Mouse (Mus musculus) MEL (cell line): ENCODE data around the gene Cdc42ep4. TPM values are rescaled to one million over a fixed set of nuclear protein-coding genes. Genes with fewer than 3 reads are reported as not detected.

Source experiments
- DNase-seq: peaks from one replicate; pipeline ENCODE4 v3.0.0; 2011; ENCODE audit warnings: low read depth, low spot score
- H3K27ac ChIP-seq: 2 replicates; pipeline ENCODE4 v1.5.1; 2012; ENCODE audit warnings: low read depth, mild to moderate bottlenecking, control low read depth, low read length, moderate library complexity; ENCODE audit not compliant: control insufficient read depth
- H3K27me3 ChIP-seq, 2 experiments: fragments of 150-350 bp in 1 of 2; sonication (generic) in 1 of 2; 2 replicates each; pipeline ENCODE4 v1.6.1; 2012; ENCODE audit warnings: low read length in 2 of 2, mild to moderate bottlenecking in 2 of 2, improper control_type of control experiment in 1 of 2, moderate library complexity in 1 of 2; ENCODE audit not compliant: insufficient read depth in 2 of 2, control insufficient read depth in 1 of 2
- H3K36me3 ChIP-seq, 2 experiments: 2 replicates each; pipeline ENCODE4 v1.6.1; 2012 to 2014; ENCODE audit warnings: low read length in 2 of 2, improper control_type of control experiment in 1 of 2, inconsistent platforms in 1 of 2, mild to moderate bottlenecking in 1 of 2; ENCODE audit not compliant: insufficient read depth in 2 of 2, control insufficient read depth in 1 of 2
- H3K4me1 ChIP-seq, 2 experiments: fragments of 150-350 bp in 1 of 2; sonication (generic) in 1 of 2; 2 replicates each; pipeline ENCODE4 v1.6.1; 2012; ENCODE audit warnings: low read length in 2 of 2, improper control_type of control experiment in 1 of 2, mild to moderate bottlenecking in 1 of 2; ENCODE audit not compliant: insufficient read depth in 2 of 2, control insufficient read depth in 1 of 2
- H3K4me3 ChIP-seq, 2 experiments: fragments of 150-350 bp in 1 of 2; sonication (generic) in 1 of 2; 2 replicates each; pipeline ENCODE4 v1.5.1; 2012; ENCODE audit warnings: low read depth in 2 of 2, low read length in 2 of 2, mild to moderate bottlenecking in 2 of 2, moderate library complexity in 2 of 2, control low read depth in 1 of 2, improper control_type of control experiment in 1 of 2; ENCODE audit not compliant: control insufficient read depth in 1 of 2, insufficient read depth in 1 of 2
- H3K79me2 ChIP-seq: 2 replicates; pipeline ENCODE4 v1.6.1; 2012; ENCODE audit warnings: mild to moderate bottlenecking, low read length, moderate library complexity; ENCODE audit not compliant: control insufficient read depth, poor library complexity, insufficient read depth
- H3K9ac ChIP-seq: 2 replicates; pipeline ENCODE4 v1.6.1; 2012; ENCODE audit warnings: low read depth, mild to moderate bottlenecking, control low read depth, low read length, moderate library complexity; ENCODE audit not compliant: control insufficient read depth, poor library complexity, severe bottlenecking
- H3K9me3 ChIP-seq: fragments of 150-350 bp; sonication (generic); replicated peaks from 2 replicates; pipeline ENCODE4 v1.6.1; 2012; ENCODE audit warnings: mild to moderate bottlenecking, low read length, improper control_type of control experiment, moderate library complexity; ENCODE audit not compliant: insufficient read depth
- BHLHE40 ChIP-seq: IDR thresholded peaks from 2 replicates; pipeline ENCODE4 v1.6.1; 2012; ENCODE audit warnings: low read depth, mild to moderate bottlenecking, inconsistent platforms, low read length, improper control_type of control experiment, borderline replicate concordance
- CHD1 ChIP-seq: IDR thresholded peaks from 2 replicates; pipeline ENCODE4 v1.6.1; 2012; ENCODE audit warnings: low read depth, mild to moderate bottlenecking, inconsistent platforms, low read length, improper control_type of control experiment
- CHD2 ChIP-seq: IDR thresholded peaks from 2 replicates; pipeline ENCODE4 v1.6.1; 2011; ENCODE audit warnings: low read length, improper control_type of control experiment
- E2F4 ChIP-seq: IDR thresholded peaks from 2 replicates; pipeline ENCODE4 v1.6.1; 2011; ENCODE audit warnings: low read depth, low read length, improper control_type of control experiment, borderline replicate concordance
- ELF1 ChIP-seq: IDR thresholded peaks from 2 replicates; pipeline ENCODE4 v1.6.1; 2014; ENCODE audit warnings: low read depth, mild to moderate bottlenecking, inconsistent platforms, low read length, improper control_type of control experiment, moderate library complexity
- HCFC1 ChIP-seq: IDR thresholded peaks from 2 replicates; pipeline ENCODE4 v1.6.1; 2012; ENCODE audit warnings: low read depth, mild to moderate bottlenecking, inconsistent platforms, low read length, improper control_type of control experiment, moderate library complexity
- MAFK ChIP-seq: IDR thresholded peaks from 2 replicates; pipeline ENCODE4 v1.6.1; 2011; ENCODE audit warnings: low read depth, mild to moderate bottlenecking, low read length, improper control_type of control experiment, borderline replicate concordance
- MAX ChIP-seq: IDR thresholded peaks from 2 replicates; pipeline ENCODE4 v1.6.1; 2011; ENCODE audit warnings: low read length, improper control_type of control experiment
- MAZ ChIP-seq: IDR thresholded peaks from 2 replicates; pipeline ENCODE4 v1.6.1; 2012; ENCODE audit warnings: low read depth, mild to moderate bottlenecking, inconsistent platforms, low read length, improper control_type of control experiment
- MEF2A ChIP-seq: IDR thresholded peaks from 2 replicates; pipeline ENCODE4 v1.6.1; 2014; ENCODE audit warnings: low read depth, mild to moderate bottlenecking, inconsistent platforms, low read length, improper control_type of control experiment; ENCODE audit not compliant: poor library complexity, insufficient replicate concordance, severe bottlenecking; ENCODE audit errors: extremely low read depth
- MYB ChIP-seq: IDR thresholded peaks from 2 replicates; pipeline ENCODE4 v1.6.1; 2011; ENCODE audit warnings: mild to moderate bottlenecking, low read depth, low read length, improper control_type of control experiment
- NELFE ChIP-seq: IDR thresholded peaks from 2 replicates; pipeline ENCODE4 v1.6.1; 2011; ENCODE audit warnings: low read depth, low read length, improper control_type of control experiment
- NRF1 ChIP-seq: IDR thresholded peaks from 2 replicates; pipeline ENCODE4 v1.6.1; 2014; ENCODE audit warnings: low read depth, mild to moderate bottlenecking, inconsistent platforms, low read length, improper control_type of control experiment, moderate library complexity; ENCODE audit not compliant: poor library complexity, insufficient read depth, severe bottlenecking
- POLR2A ChIP-seq, 2 experiments: IDR thresholded peaks; 2 replicates each; pipeline ENCODE4 v1.6.1; 2011 to 2012; ENCODE audit warnings: low read length in 2 of 2, mild to moderate bottlenecking in 2 of 2, control low read depth in 1 of 2, improper control_type of control experiment in 1 of 2, low read depth in 1 of 2, moderate library complexity in 1 of 2; ENCODE audit not compliant: control insufficient read depth in 1 of 2, insufficient read depth in 1 of 2, poor library complexity in 1 of 2
- SMC3 ChIP-seq: IDR thresholded peaks from 2 replicates; pipeline ENCODE4 v1.6.1; 2011; ENCODE audit warnings: low read depth, low read length, improper control_type of control experiment
- TAL1 ChIP-seq: IDR thresholded peaks from 2 replicates; pipeline ENCODE4 v1.6.1; 2012; ENCODE audit warnings: mild to moderate bottlenecking, inconsistent platforms, low read length, moderate library complexity, mixed read lengths
- TBP ChIP-seq: IDR thresholded peaks from 2 replicates; pipeline ENCODE4 v1.8.0; 2011; ENCODE audit warnings: low read depth, low read length, improper control_type of control experiment
- USF2 ChIP-seq, 2 experiments: IDR thresholded peaks; 2 replicates each; pipeline ENCODE4 v1.6.1; 2011 to 2012; ENCODE audit warnings: improper control_type of control experiment in 2 of 2, low read length in 2 of 2, borderline replicate concordance in 1 of 2, inconsistent platforms in 1 of 2, low read depth in 1 of 2, mild to moderate bottlenecking in 1 of 2; ENCODE audit not compliant: insufficient read depth in 1 of 2
- ZC3H11A ChIP-seq: IDR thresholded peaks from 2 replicates; pipeline ENCODE4 v1.6.1; 2012; ENCODE audit warnings: low read depth, mild to moderate bottlenecking, inconsistent platforms, low read length, improper control_type of control experiment
- ZKSCAN1 ChIP-seq: IDR thresholded peaks from 2 replicates; pipeline ENCODE4 v1.6.1; 2012; ENCODE audit warnings: low read depth, mild to moderate bottlenecking, inconsistent platforms, low read length, improper control_type of control experiment, moderate library complexity
- ZMIZ1 ChIP-seq: IDR thresholded peaks from 2 replicates; pipeline ENCODE4 v1.6.1; 2012; ENCODE audit warnings: low read depth, mild to moderate bottlenecking, inconsistent platforms, low read length, improper control_type of control experiment, moderate library complexity
- ZNF384 ChIP-seq: IDR thresholded peaks from 2 replicates; pipeline ENCODE4 v1.6.1; 2012; ENCODE audit warnings: low read depth, mild to moderate bottlenecking, inconsistent platforms, low read length, improper control_type of control experiment
- polyA plus RNA-seq, 2 experiments: library from polyadenylated mRNA; stranded (reverse) in 1 of 2; unstranded in 1 of 2; fragments of >175 nt in 1 of 2; fragments of >200 nt in 1 of 2; gene quantifications; 2 replicates each; pipeline versions ENCODE4 v1.2.1 to v1.2.4; 2012; ENCODE audit warnings: low replicate concordance in 2 of 2, low read depth in 1 of 2; ENCODE audit not compliant: insufficient read length in 2 of 2, insufficient read depth in 1 of 2, missing spikeins in 1 of 2
- total RNA-seq: library from RNA; depleted of rRNA; stranded (reverse); fragments of 300-350 nt; gene quantifications from 2 replicates; pipeline ENCODE4 v1.2.3, GENCODE M21; 2012

Cdc42ep4 gene
- total and polyA plus RNA-seq, 3 experiments, result 27.7 to 39.0 TPM; not detected in 1

DNA sequence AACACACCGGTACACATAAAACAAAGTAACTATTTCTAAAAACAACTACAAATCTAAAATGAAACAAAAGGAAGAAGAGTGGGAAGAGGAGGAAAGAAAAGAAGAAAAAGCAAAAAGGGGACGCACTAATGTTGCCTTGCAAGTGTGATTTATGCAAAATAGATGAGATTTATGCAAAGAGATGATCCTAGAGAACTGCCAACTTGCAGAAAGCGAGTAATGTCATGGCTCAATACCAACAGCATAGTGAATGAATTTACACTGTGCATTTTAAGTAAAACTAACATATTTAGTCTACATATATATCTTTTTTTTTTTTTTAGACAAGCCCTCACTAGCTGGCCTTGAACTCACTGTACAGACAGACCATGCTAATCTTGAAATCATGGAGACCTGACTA is 23.1 kb upstream of the Cdc42ep4 start:
- Histone ChIP-seq H3K36me3 (peaks cover 0 to 23% of the 10 kb centered on the region in 2 experiments; a peak in 2 of 4 replicates), H3K9me3 (no peaks in the 10 kb centered on the region), H3K4me1 (peaks cover 15 to 30% of the 10 kb centered on the region in 2 experiments), H3K79me2 (no peaks in the 10 kb centered on the region), H3K27me3 (no peaks in the 10 kb centered on the region), H3K27ac (no peak overlapping the region), H3K9ac (no peak overlapping the region), H3K4me3 (no peak overlapping the region)
- DNase-seq, result no peak
- no peak for TF ChIP-seq MEF2A
- no peak for TF ChIP-seq HCFC1
- TF ChIP-seq NELFE, result no peak
- TF ChIP-seq TBP, result no peak
- TF ChIP-seq MAX, result no peak
- TF ChIP-seq ELF1, result no peak
- no peak for TF ChIP-seq ZMIZ1
- TF ChIP-seq ZC3H11A, result no peak
- no peak for TF ChIP-seq ZKSCAN1
- TF ChIP-seq POLR2A (IDR thresholded peaks at IDR 0.05; ENCODE audit: control insufficient read depth in 1 of 2, insufficient read depth in 1 of 2, low read depth in 1 of 2, low read length in 2 of 2, poor library complexity in 1 of 2), result no peak
- TF ChIP-seq ZNF384, result no peak

DNA sequence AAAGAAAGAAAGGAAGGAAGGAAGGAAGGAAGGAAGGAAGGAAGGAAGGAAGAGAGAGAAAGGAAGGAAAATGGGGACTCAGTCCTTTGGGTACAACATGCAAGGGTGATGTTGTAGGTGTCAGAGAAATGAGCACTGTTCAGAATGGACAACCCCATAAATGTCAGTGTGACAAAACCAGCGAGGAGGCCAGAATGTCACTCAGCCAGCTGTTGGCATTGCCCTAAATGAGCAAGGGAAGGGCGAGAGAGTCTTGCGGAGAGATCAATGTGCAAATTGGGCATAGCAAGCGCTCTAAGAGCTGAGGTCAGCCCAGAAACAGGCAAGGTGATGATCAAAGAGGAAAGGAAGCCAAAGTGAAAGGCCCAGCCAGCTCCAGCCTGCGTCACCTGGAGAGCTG is 21.5 kb upstream of the Cdc42ep4 start:
- H3K9ac ChIP-seq, result no peak overlapping the region
- no peak for TF ChIP-seq CHD2
- TF ChIP-seq ZKSCAN1, result no peak
- TF ChIP-seq, all 39 proteins: peak for 0
- Histone ChIP-seq H3K79me2 (no peaks in the 10 kb centered on the region), H3K4me3 (no peak overlapping the region), H3K27me3 (no peaks in the 10 kb centered on the region), H3K9me3 (no peaks in the 10 kb centered on the region), H3K4me1 (peaks cover 10 to 14% of the 10 kb centered on the region in 2 experiments), H3K36me3 (peaks cover 0 to 9% of the 10 kb centered on the region in 2 experiments; a peak in 2 of 4 replicates), H3K27ac (no peak overlapping the region)
- DNase-seq, result no peak

DNA sequence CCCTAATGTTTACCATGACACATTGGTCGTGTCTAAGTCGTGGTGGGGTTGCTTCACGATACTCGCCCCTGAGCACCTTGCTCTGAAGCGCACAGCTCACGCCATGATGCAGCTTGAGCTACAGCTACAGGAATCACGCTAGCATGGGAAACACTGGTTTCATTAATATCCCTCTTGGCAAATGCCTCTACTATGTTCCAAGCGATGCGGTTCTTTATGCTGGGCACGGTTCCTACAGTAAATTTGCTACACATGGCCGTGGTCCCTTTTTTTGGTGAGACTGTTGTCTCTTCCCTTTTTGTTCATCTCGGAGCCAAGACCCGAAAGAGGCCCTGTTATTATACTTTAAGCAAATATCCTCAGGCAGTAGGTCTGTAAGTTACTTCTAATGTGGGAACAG is 19.5 kb upstream of the Cdc42ep4 start:
- TF ChIP-seq TAL1 (no peak), BHLHE40 (no peak), CHD1 (no peak), MYB (no peak), E2F4 (no peak), MAFK (no peak), CHD2 (no peak), MAZ (no peak), MAX (no peak), ZKSCAN1 (no peak), NRF1 (no peak), SMC3 (no peak), USF2 (IDR thresholded peaks at IDR 0.05; ENCODE audit: borderline replicate concordance in 1 of 2, insufficient read depth in 1 of 2, low read depth in 1 of 2, low read length in 2 of 2) (no peak)
- no peak overlapping the region for H3K27ac ChIP-seq
- no peak overlapping the region for H3K4me3 ChIP-seq
- H3K4me1 ChIP-seq, result peaks cover 4 to 13% of the 10 kb centered on the region in 2 experiments
- H3K27me3 ChIP-seq, result no peaks in the 10 kb centered on the region
- DNase-seq, result no peak
- H3K9me3 ChIP-seq, result no peaks in the 10 kb centered on the region
- peaks cover 0 to 6% of the 10 kb centered on the region in 2 experiments; a peak in 2 of 4 replicates for H3K36me3 ChIP-seq
- H3K9ac ChIP-seq, result no peak overlapping the region
- no peaks in the 10 kb centered on the region for H3K79me2 ChIP-seq
